Mouse (Mus musculus) intestine, embryonic 16.5 days (tissue): Measurements from ENCODE around the gene Csrp3. TPM values are rescaled to one million over a fixed set of nuclear protein-coding genes. Genes with fewer than 3 reads are reported as not detected.

Experiments used
- ATAC-seq: fragments of 200-750 bp; cut with Nextera tagmentation; 2 replicates; pipeline ENCODE4 v1.8.0; 2017; ENCODE audit warnings: moderate TSS enrichment, moderate library complexity
- H3K27ac ChIP-seq: fragments of 300-500 bp; sonication (generic); 2 replicates; pipeline ENCODE4 v1.5.1; 2014; ENCODE audit warnings: mild to moderate bottlenecking, low read length
- H3K27me3 ChIP-seq: fragments of 300-500 bp; sonication (generic); replicated peaks from 2 replicates; pipeline ENCODE4 v1.6.1; 2014; ENCODE audit warnings: low read length, control low read depth, mixed read lengths; ENCODE audit not compliant: control insufficient read depth, insufficient read depth
- H3K36me3 ChIP-seq: fragments of 300-500 bp; sonication (generic); 2 replicates; pipeline ENCODE4 v1.6.1; 2014; ENCODE audit warnings: low read length, control low read depth; ENCODE audit not compliant: control insufficient read depth, insufficient read depth
- H3K4me1 ChIP-seq: fragments of 300-500 bp; sonication (generic); 2 replicates; pipeline ENCODE4 v1.6.1; 2014; ENCODE audit warnings: low read length, control low read depth, mixed read lengths; ENCODE audit not compliant: control insufficient read depth, insufficient read depth
- H3K4me2 ChIP-seq: fragments of 300-500 bp; sonication (generic); 2 replicates; pipeline ENCODE4 v1.6.1; 2014; ENCODE audit warnings: low read depth, low read length, control low read depth
- H3K4me3 ChIP-seq: fragments of 300-500 bp; sonication (generic); 2 replicates; pipeline ENCODE4 v1.5.1; 2014; ENCODE audit warnings: mild to moderate bottlenecking, low read length
- H3K9ac ChIP-seq: fragments of 300-500 bp; sonication (generic); 2 replicates; pipeline ENCODE4 v1.6.1; 2014; ENCODE audit warnings: low read depth, low read length
- H3K9me3 ChIP-seq: fragments of 300-500 bp; sonication (generic); 2 replicates; pipeline ENCODE4 v1.6.1; 2016; ENCODE audit warnings: low read length, control low read depth; ENCODE audit not compliant: control insufficient read depth
- WGBS: fragments of 180-500 bp; shearing (Covaris S2); extraction: QIAGEN DNeasy Blood & Tissue Kit; methylation state at CpG from one replicate; pipeline ENCODE4 v1.1.7; 2014; 5-methylcytosine and 5-hydroxymethylcytosine counted together
- polyA plus RNA-seq: library from polyadenylated mRNA; unstranded; fragments of >200 nt; fragmentation: Nextera tagmentation; extraction: Ambion mirVana; gene quantifications from 2 replicates; pipeline ENCODE4 v1.2.1, GENCODE M21; 2015

Csrp3 gene
- polyA plus RNA-seq, 1 experiment from 2014 or later, result 2.1 TPM

GRCm38 (mm10) chr7:48870579-48871180 is 22.8 kb upstream of the Csrp3 start:
- H3K36me3 ChIP-seq, result peaks cover 41% of the 10 kb centered on the region

GRCm38 (mm10) chr7:48870144-48870543 is 22.3 kb upstream of the Csrp3 start:
- H3K36me3 ChIP-seq, result peaks cover 37% of the 10 kb centered on the region
- no peak overlapping the region for H3K4me3 ChIP-seq
- ATAC-seq, result no peak
- H3K27ac ChIP-seq, result no peak overlapping the region
- 88% methylated on average over 6 of the region's 6 CpGs for WGBS
- no peak overlapping the region for H3K4me2 ChIP-seq
- no peaks in the 10 kb centered on the region for H3K27me3 ChIP-seq
- no peak overlapping the region for H3K9ac ChIP-seq
- H3K4me1 ChIP-seq, result no peaks in the 10 kb centered on the region
- H3K9me3 ChIP-seq, result no peaks in the 10 kb centered on the region

More at GRCm38 (mm10) chr7:48870579-48871180, 22.8 kb upstream of the Csrp3 start:
- H3K9ac ChIP-seq, result no peak overlapping the region
- WGBS, result 93% methylated on average over 21 of the region's 21 CpGs
- no peaks in the 10 kb centered on the region for H3K27me3 ChIP-seq
- no peak overlapping the region for H3K4me3 ChIP-seq
- ATAC-seq, result no peak
- no peak overlapping the region for H3K27ac ChIP-seq
- no peak overlapping the region for H3K4me2 ChIP-seq
- no peaks in the 10 kb centered on the region for H3K4me1 ChIP-seq
- no peaks in the 10 kb centered on the region for H3K9me3 ChIP-seq

- H3K27ac ChIP-seq, result no peak overlapping the region
Observed at GRCm38 (mm10) chr7:48867576-48867975, 19.7 kb upstream of the Csrp3 start.

GRCm38 (mm10) chr7:48864671-48865458 is 17.0 kb upstream of the Csrp3 start:
- no peaks in the 10 kb centered on the region for H3K27me3 ChIP-seq
- 90% methylated on average over 9 of the region's 9 CpGs for WGBS
- H3K27ac ChIP-seq, result no peak overlapping the region
- H3K4me2 ChIP-seq, result no peak overlapping the region
- no peak overlapping the region for H3K9ac ChIP-seq
- H3K36me3 ChIP-seq, result peaks cover 18% of the 10 kb centered on the region; the same call in 1 of the 2 replicates
- ATAC-seq, result no peak
- no peaks in the 10 kb centered on the region for H3K9me3 ChIP-seq
- no peaks in the 10 kb centered on the region for H3K4me1 ChIP-seq
- H3K4me3 ChIP-seq, result no peak overlapping the region

More at GRCm38 (mm10) chr7:48867576-48867975, 19.7 kb upstream of the Csrp3 start:
- Histone ChIP-seq H3K27me3 (no peaks in the 10 kb centered on the region), H3K36me3 (peaks cover 23% of the 10 kb centered on the region), H3K4me3 (no peak overlapping the region), H3K4me1 (no peaks in the 10 kb centered on the region), H3K9ac (no peak overlapping the region), H3K4me2 (no peak overlapping the region), H3K9me3 (no peaks in the 10 kb centered on the region)
- 89% methylated on average over 18 of the region's 18 CpGs for WGBS
- ATAC-seq, result no peak

- Histone ChIP-seq H3K27ac (no peak overlapping the region), H3K9me3 (no peaks in the 10 kb centered on the region), H3K4me1 (no peaks in the 10 kb centered on the region), H3K4me3 (no peak overlapping the region), H3K9ac (no peak overlapping the region), H3K36me3 (peaks cover 12% of the 10 kb centered on the region; the same call in 1 of the 2 replicates), H3K4me2 (no peak overlapping the region), H3K27me3 (no peaks in the 10 kb centered on the region)
- no peak for ATAC-seq
Observed at GRCm38 (mm10) chr7:48864199-48864598, 16.4 kb upstream of the Csrp3 start.

GRCm38 (mm10) chr7:48861796-48862195 is 14.0 kb upstream of the Csrp3 start:
- Histone ChIP-seq H3K4me2 (no peak overlapping the region), H3K4me3 (no peak overlapping the region), H3K27me3 (no peaks in the 10 kb centered on the region), H3K27ac (no peak overlapping the region), H3K9ac (no peak overlapping the region), H3K36me3 (0 out of 2 replicates have a peak, but pooled peaks cover 6% of the 10 kb centered on the region), H3K4me1 (no peaks in the 10 kb centered on the region), H3K9me3 (no peaks in the 10 kb centered on the region)
- 90% methylated on average over 4 of the region's 4 CpGs for WGBS
- ATAC-seq, result no peak

- H3K4me2 ChIP-seq, result no peak overlapping the region
- 38% methylated on average over 1 of the region's 1 CpGs for WGBS
- ATAC-seq, result no peak
Observed at GRCm38 (mm10) chr7:48860948-48861347, 13.1 kb upstream of the Csrp3 start.

GRCm38 (mm10) chr7:48859362-48859761 is 11.5 kb upstream of the Csrp3 start:
- Histone ChIP-seq H3K4me1 (no peaks in the 10 kb centered on the region), H3K27me3 (no peaks in the 10 kb centered on the region), H3K4me3 (no peak overlapping the region), H3K9me3 (no peaks in the 10 kb centered on the region), H3K27ac (no peak overlapping the region), H3K4me2 (no peak overlapping the region), H3K36me3 (no peaks in the 10 kb centered on the region), H3K9ac (no peak overlapping the region)
- ATAC-seq, result no peak
- WGBS, result 83% methylated on average over 4 of the region's 4 CpGs

More at GRCm38 (mm10) chr7:48860948-48861347, 13.1 kb upstream of the Csrp3 start:
- Histone ChIP-seq H3K27ac (no peak overlapping the region), H3K4me3 (no peak overlapping the region), H3K9ac (no peak overlapping the region), H3K36me3 (0 out of 2 replicates have a peak, but pooled peaks cover 3% of the 10 kb centered on the region), H3K27me3 (no peaks in the 10 kb centered on the region), H3K9me3 (no peaks in the 10 kb centered on the region), H3K4me1 (no peaks in the 10 kb centered on the region)

GRCm38 (mm10) chr7:48858257-48858656 is 10.4 kb upstream of the Csrp3 start:
- no peaks in the 10 kb centered on the region for H3K4me1 ChIP-seq
- H3K4me2 ChIP-seq, result no peak overlapping the region
- H3K9me3 ChIP-seq, result no peaks in the 10 kb centered on the region
- H3K27me3 ChIP-seq, result no peaks in the 10 kb centered on the region
- H3K27ac ChIP-seq, result no peak overlapping the region
- ATAC-seq, result no peak
- H3K9ac ChIP-seq, result no peak overlapping the region
- H3K36me3 ChIP-seq, result no peaks in the 10 kb centered on the region
- 45% methylated on average over 1 of the region's 1 CpGs for WGBS
- no peak overlapping the region for H3K4me3 ChIP-seq
